Mouse (Mus musculus): ENCODE data around the gene 2310009B15Rik.

Gene 2310009B15Rik

GRCm38 (mm10) chr1:138842756-138843155 lies 13.9 kb downstream of the 2310009B15Rik start:
- DNase-seq (ENCODE audit: low read depth, low spot score), result no peak

GRCm38 (mm10) chr1:138842315-138842714 lies 14.3 kb downstream of the 2310009B15Rik start:
- DNase-seq (ENCODE audit: low read depth, low spot score), result no peak

GRCm38 (mm10) chr1:138841306-138842095 lies 15.2 kb downstream of the 2310009B15Rik start:
- DNase-seq (ENCODE audit: low read depth, low spot score), result no peak

GRCm38 (mm10) chr1:138840440-138841305 lies 16.0 kb downstream of the 2310009B15Rik start:
- no peak for DNase-seq (ENCODE audit: low read depth, low spot score)

- DNase-seq (ENCODE audit: low read depth, low spot score), result no peak
These were observed 16.7 kb downstream of the 2310009B15Rik start for GRCm38 (mm10) chr1:138839809-138840430.

- no peak for DNase-seq (ENCODE audit: low read depth, low spot score)
These were observed 17.4 kb downstream of the 2310009B15Rik start for GRCm38 (mm10) chr1:138839291-138839690.

- DNase-seq (ENCODE audit: low read depth, low spot score), result no peak
These were observed 18.6 kb downstream of the 2310009B15Rik start for GRCm38 (mm10) chr1:138837786-138838743.

- DNase-seq (ENCODE audit: low read depth, low spot score), result peak; percentile 82
These were observed 21.2 kb downstream of the 2310009B15Rik start for GRCm38 (mm10) chr1:138835355-138835900.

GRCm38 (mm10) chr1:138831309-138831708 lies 25.3 kb downstream of the 2310009B15Rik start:
- no peak for DNase-seq (ENCODE audit: low read depth, low spot score)

GRCm38 (mm10) chr1:138826841-138827240 lies 29.8 kb downstream of the 2310009B15Rik start:
- no peak for DNase-seq (ENCODE audit: low read depth, low spot score)

GRCm38 (mm10) chr1:138822985-138823322 lies 33.7 kb downstream of the 2310009B15Rik start:
- DNase-seq (ENCODE audit: low read depth, low spot score), result no peak

GRCm38 (mm10) chr1:138822255-138822984 lies 34.2 kb downstream of the 2310009B15Rik start:
- no peak for DNase-seq (ENCODE audit: low read depth, low spot score)

Data from brain, adult 2 months (tissue).